Mouse (Mus musculus) right cerebral cortex, adult 18-20 months (tissue): ENCODE measurements around the gene Acvr1.

Source experiments
- DNase-seq: peaks from one replicate; pipeline ENCODE4 v3.0.0; 2022; ENCODE audit warnings: mixed read lengths

Gene Acvr1

DNA sequence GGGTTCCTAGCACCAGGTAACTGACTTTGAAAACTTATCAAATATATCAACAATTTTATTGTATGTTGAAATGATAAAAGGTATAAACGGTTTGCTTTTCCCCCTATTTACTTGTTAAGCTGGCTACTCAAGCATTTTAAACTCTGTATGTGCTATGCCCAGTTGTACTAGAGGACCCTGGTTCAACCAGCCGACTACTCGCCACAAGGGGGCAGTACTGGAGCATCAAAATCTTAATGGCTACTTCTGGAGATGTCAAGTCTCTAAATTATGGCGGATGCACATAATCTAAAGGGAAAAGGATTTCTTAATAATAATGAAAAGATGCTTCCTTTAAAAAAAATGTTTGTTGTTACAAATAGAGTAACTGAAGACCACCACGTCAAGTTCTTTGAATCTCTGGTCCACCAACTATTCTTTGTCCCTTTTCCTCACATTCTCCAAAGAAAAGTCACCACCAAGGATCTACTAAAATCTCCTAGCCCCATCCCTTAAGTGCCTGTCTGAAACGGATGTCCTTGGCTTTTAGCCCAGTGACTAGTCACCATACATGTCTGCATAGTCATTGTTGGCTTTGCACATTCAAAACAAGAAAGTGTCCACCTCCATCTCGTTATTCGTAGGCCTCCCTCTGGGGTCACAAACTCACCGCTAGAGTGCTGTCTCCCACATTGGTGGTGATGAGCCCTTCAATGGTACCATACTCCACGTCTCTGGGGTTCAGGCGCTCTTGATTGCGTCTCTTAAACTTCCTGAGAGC, 89.8 kb downstream of the Acvr1 start:
- peak; percentile 85 for DNase-seq

- DNase-seq: no peak
These were observed 91.4 kb downstream of the Acvr1 start for GRCm38 (mm10) chr2:58475578-58475977.

- no peak for DNase-seq
These were observed 96.7 kb downstream of the Acvr1 start for GRCm38 (mm10) chr2:58470290-58470689.

DNA sequence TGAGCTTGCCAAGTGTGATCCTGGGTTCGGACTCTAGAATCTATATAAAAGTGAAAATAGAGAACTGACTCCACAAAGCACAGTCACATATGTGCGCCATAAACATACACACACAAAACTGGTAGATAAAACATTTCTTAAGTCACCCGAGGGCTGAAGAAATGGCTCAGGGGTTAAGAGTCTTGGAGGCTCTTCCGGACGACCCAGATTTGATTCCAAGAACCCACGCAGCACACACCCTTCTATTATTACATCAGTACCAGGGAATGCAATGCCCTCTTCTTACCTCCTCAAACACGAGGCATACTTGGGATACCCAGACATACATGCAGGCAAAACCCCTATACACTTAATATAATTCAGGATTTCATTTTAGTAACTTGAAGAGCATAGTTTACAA, 97.1 kb downstream of the Acvr1 start, which contains the start of gene Gm17409:
Gm17409 (plus strand) TSS at position 301 of the 400 bp plus-strand sequence.
- no peak for DNase-seq

- DNase-seq: peak; percentile 59
These were observed 108.1 kb downstream of the Acvr1 start for GRCm38 (mm10) chr2:58458820-58459371.

DNA sequence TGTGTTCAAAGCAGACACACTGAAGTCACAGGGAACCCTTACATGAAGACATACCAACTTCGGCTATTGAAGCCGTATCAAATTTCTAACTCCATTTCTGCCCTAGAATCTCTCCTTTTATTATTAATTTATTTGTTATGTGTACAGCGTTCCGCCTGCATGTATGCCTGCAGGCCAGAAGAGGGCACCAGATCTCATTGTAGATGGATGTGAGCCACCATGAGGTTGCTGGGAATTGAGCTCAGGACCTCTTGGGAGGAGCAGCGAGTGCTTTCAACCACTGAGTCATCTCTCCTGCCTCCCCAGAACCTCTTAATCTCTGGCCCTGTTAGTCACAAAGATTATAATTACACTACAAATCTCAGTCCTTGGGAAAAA, 109.5 kb downstream of the Acvr1 start:
- DNase-seq: no peak

DNA sequence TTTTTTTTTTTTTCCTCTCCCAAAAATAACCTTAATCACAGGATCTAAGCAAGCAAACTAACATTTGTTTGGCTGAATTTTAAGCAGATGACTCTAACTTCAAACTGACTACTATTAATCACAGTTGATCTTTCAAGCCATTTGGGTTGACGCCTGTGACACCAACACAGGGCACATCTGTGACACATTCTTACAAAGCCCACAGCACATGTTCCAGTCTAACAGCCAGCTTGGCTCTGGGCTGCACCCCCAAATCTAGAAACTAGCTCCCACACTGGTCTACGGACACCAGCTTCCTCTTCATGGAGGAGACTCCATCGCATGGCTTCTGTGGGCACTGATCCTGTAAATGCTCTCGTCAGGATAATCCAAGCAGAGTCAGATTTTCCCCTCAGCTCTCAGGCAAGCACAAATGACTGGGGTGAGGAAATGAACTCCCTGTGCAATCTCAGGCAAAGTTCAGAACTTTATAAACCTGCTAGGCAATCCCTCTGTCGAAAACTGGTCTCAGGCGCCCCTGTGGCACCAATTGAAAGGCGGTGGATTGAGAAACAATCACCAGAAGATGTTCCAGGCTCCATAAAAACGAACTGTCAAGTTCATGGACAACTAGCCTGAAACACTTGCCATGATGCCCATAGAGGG, 110.0 kb downstream of the Acvr1 start:
- DNase-seq: no peak

DNA sequence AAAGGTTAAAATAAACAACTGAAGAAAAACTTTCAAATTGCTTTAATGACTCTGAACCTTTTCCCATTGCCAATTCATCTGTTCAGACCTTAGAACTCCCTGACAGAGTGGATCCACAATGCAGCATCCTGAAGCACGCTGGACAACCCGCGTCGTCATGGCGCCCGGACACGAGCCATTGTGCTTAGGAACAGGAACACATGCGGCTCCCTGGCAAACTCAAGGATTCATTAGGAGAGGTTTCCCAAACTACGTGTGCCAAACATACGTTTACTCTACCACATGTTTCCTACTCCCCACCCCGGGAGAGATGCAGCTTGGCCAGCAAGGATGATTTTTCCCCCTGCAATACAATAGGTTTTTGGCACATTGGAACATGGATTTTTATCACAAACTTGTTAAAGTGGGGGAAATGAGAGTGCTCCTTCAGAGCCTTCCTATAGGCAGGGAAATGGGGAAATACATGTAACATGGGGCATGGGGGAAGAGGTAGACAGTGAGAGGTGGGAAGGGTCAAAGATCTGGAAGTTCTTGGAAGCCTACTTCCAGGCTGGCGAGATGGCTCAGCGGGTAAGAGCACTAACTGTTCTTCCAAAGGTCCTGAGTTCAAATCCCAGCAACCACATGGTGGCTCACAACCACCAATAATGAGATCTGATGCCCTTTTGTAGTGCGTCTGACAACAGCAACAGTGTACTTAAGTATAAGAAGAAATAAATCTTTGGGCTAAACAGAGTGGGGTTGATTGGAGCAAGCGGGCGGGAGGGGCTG, 112.7 kb downstream of the Acvr1 start:
- DNase-seq: no peak

GRCm38 (mm10) chr2:58447001-58447400, 120.0 kb downstream of the Acvr1 start:
- no peak for DNase-seq

GRCm38 (mm10) chr2:58443163-58443562, 123.8 kb downstream of the Acvr1 start:
- DNase-seq: no peak

DNA sequence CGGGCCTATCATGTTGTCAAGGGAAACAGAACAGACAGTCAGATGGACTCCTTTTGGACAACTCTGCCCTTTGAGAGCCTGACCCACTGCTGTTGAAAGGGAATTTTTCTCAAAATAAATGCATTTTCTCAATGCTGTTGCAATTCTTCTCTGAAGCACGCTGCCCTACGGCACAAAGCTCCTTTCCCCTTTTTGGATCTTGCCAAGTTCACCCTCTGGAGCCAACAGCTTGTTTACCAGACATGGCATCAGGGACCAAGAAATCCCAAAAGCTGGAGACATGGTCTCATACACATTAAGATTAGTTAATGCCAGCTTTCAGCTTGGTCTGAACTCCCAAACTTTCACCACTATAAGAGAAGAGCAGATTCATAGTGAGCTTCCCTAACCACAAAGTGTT, 130.0 kb downstream of the Acvr1 start:
- no peak for DNase-seq

DNA sequence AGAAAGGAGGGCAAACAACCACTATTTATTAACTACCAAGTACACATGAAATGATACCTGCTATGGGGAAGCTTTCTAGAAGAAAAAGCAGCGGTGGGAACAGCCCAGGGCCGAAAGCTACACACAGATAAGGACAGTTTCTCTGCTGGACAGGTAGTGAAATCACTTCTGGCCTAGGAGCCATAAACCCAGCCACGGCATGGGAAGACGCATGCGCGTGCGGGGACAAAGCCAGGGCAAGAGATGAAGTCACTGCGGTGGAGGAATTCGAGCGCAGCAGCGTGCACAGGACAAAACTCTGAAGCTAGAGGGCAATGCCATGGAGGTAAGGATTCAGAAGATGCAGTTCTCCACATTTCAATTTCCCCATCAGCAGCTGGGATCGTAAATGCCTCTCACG, 131.4 kb downstream of the Acvr1 start:
- no peak for DNase-seq

DNA sequence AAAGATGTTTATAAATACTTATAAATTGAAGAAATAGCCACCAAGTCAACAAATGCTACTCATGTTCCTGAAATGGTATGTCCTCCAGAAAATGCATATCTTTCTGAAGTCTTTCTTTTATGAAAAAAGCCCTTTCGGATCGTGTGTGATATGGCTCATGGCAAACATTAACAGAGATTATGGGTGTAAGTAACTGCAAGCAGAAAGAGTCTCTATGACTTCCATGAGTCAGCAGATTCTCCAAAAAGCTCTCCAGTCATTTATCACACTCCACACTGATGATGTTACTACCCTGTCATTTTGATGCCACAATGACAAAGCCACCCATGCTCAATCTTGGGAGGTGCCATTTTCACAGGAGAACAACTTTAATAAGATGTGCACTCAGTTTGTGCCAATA, 132.5 kb downstream of the Acvr1 start:
- no peak for DNase-seq

DNA sequence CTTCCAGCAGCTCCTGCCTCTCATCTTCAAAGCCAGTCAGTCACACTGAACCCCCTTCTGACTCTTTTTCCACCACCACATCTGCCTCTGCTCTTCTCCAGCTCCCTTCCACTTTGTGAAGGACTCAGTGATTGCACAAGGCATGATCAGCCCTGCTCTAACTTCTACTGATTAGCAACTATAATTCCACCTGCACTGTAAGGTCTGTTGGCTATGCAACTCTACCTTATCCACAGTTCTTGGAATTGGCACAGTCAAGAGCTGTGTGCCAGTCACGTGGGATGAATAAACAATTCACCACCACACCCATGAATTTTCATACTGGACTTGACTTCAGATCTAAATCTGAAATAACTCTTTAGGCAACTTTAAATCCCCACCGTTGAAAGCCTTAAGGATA, 133.6 kb downstream of the Acvr1 start:
- DNase-seq: no peak

GRCm38 (mm10) chr2:58432211-58432610, 134.7 kb downstream of the Acvr1 start:
- DNase-seq: peak; percentile 84

- no peak for DNase-seq
These were observed 141.4 kb downstream of the Acvr1 start for GRCm38 (mm10) chr2:58425436-58426004.

DNA sequence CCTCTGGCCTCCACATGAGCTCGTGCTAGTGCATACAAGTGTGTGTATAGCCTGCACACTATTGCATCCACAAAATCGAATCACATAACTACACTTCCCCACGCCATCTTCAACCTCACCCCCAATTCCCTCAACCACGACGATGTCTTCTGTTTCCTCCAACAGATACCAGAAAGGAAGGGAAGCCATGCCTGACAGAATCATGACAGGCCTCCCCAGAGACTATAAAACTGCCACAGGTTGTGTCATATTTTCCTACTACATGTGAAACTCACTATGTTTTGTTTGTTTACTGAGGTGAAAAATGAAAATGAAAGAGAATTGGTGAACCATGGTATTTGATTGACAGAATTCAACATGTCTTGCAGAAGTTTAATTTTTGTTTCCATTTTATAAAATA, 143.6 kb downstream of the Acvr1 start:
- DNase-seq: no peak

DNA sequence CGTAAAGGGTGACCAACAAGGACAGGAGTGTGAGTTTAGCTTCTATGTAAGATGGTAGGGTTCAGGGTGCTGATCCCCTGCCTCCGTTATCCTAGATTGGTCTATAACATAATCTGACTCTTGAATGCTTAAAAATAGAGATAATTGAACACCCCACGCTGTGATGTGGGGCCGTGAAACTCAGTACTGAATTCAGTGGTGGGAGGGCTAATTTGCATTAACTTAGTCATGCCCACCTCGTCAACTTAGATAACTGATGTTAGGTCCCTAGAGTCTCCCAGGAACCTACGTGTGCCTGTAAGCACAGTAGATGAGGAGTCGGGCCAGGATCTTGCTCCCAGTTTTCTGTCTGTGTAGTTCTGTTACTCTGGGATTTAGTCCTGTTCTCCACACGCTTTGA, 147.4 kb downstream of the Acvr1 start:
- no peak for DNase-seq

GRCm38 (mm10) chr2:58418109-58418508, 148.8 kb downstream of the Acvr1 start:
- DNase-seq: no peak

- DNase-seq: no peak
These were observed 149.3 kb downstream of the Acvr1 start for GRCm38 (mm10) chr2:58417684-58418083.

DNA sequence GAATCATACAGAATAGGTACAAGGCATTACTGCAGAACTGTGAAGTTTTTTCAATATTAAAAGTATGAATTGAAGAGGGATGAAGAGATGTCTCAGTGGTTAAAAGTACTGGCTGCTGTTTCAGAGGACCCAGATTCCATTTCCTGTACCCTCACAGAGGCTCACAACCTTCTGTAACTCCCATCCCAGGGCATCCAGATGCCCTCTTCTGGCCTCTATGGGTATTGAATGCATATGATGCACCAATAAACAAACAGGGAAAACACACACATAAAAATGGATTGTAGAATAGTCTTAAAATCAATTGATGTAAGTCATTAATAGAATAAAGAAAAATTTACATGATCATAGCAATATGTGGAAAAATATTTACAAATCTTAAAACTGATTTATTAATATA, 151.9 kb downstream of the Acvr1 start:
- no peak for DNase-seq

DNA sequence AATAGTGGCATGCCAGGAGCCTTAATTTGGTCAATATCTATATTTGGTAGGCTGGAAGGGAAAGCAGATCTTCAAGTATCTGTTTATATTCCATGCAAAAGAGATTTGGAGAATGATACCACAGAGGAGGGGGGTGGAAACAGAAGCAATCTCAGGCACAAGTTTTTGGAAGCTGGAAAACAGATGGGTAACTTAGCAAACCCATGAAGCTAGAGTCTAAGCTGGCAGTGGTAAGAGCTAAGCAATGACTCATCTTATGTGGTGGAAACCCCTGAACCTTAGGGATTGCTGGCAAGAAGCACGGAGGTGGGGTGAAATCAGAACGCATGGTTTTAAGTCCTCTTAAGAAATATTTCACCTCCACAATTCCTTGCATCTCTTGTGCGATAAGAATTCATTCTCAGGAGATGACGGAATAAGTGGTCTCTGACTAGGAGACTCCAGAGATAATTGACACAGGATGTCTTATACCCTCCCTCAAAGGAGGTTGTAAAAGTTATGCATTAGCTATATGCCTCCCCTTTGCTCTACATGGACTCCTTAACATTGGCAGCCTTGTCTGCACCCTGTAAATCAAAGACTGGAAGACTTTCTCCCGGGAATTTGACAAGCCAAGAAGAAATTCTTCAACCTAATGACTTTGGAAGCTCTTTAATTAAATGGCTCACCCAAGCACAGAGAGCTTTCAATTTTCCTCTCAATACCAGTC, 157.9 kb downstream of the Acvr1 start:
- peak; percentile 28 for DNase-seq

DNA sequence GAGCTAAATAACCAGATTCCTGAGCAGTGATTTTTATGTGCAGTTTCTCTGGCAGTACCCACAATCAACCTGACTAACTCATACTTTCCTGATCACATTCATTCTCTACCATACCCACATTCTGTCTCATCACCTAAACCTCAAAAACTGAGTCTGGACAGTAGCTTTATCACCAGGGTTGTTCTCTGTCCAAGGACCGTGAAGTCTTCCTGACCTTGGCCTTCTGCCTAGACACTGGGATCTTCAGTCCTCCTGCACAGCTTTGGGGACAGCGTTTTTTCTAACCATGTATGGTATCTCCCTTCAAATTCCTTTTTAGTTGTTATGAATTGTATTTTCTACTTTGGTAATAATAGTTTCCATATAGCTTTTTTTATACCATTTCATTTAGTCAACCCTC, 163.5 kb downstream of the Acvr1 start:
- no peak for DNase-seq
